In genomic region chr10:42297954-42298353, GRCm38 (mm10) we compare ENCODE assay signal across 12 mouse cellular contexts. TPM values are rescaled to one million over a fixed set of nuclear protein-coding genes. Genes with fewer than 3 reads are reported as not detected.
A peak's percentile ranks its signal among the peaks of the same experiment; 100 is the strongest.
DNase-seq lines count a peak whose midpoint lies in the region; ATAC-seq and TF ChIP-seq lines count a peak whose summit lies in the region.
"Had no signal": no experiment of that assay in that cellular context is flagged by ENCODE, and none has a peak within 500 bp of the region (broad histone marks: within the 10 kb centered on the region; RNA-seq: fewer than 3 reads in every experiment).

No protein-coding gene starts in this region.

- no peaks in the 10 kb centered on the region for H3K36me3 ChIP-seq in liver, embryonic 14.5 days (replicated peaks; ENCODE audit: control insufficient read depth, insufficient read depth, low read depth)
- H3K36me3 ChIP-seq: forebrain, embryonic 15.5 days; limb, embryonic 13.5 days had no signal

- TF ChIP-seq EP300 in liver, embryonic 14.5 days (IDR thresholded peaks at IDR 0.05; ENCODE audit: low read depth): no peak

- H3K4me1 ChIP-seq in liver, embryonic 14.5 days (replicated peaks; ENCODE audit: control insufficient read depth in 2 of 2, insufficient read depth in 2 of 2, low read length in 1 of 2): peaks cover 7 to 18% of the 10 kb centered on the region in 2 experiments
- H3K4me1 ChIP-seq: forebrain, embryonic 15.5 days had no signal

- no peak for DNase-seq in layer of hippocampus, adult 2 months (ENCODE audit: low spot score in 2 of 2)
- DNase-seq in layer of hippocampus, adult 11-12 months (ENCODE audit: low spot score): no peak
- DNase-seq in B cell, adult 2 months: peak; percentile 34 to 45
- DNase-seq in ES-CJ7 (ENCODE audit: low read depth, low spot score): peak; percentile 51
- DNase-seq in liver, embryonic 14.5 days (ENCODE audit: low read depth in 3 of 3, low spot score in 3 of 3): no peak
- DNase-seq in right cerebral cortex, postnatal 10 days (ENCODE audit: low spot score in 2 of 2): no peak
- DNase-seq: cerebellum, adult 9-11 months; heart, postnatal 10 days had no signal

- H3K9ac ChIP-seq in liver, embryonic 14.5 days (replicated peaks): no peak overlapping the region
- H3K9ac ChIP-seq: forebrain, embryonic 15.5 days; limb, embryonic 13.5 days had no signal

- TF ChIP-seq CTCF in layer of hippocampus, adult 2 months (conservative IDR thresholded peaks at IDR 0.05): peak; percentile 56
- TF ChIP-seq CTCF in liver, embryonic 14.5 days (IDR thresholded peaks at IDR 0.05; ENCODE audit: low read depth): peak; percentile 78

- WGBS in liver, embryonic 14.5 days (ENCODE audit: insufficient replicate concordance): 37% methylated on average over 1 of the region's 1 CpGs

- H3K4me2 ChIP-seq in liver, embryonic 14.5 days (ENCODE audit: low read depth): no peak overlapping the region
- H3K4me2 ChIP-seq: forebrain, embryonic 15.5 days; limb, embryonic 13.5 days had no signal

- ATAC-seq in liver, embryonic 14.5 days (ENCODE audit: insufficient read depth): no peak
- ATAC-seq in megakaryocyte progenitor cell, adult 5-6 weeks (replicated peaks; ENCODE audit: poor library complexity): no peak
- ATAC-seq: forebrain, embryonic 15.5 days had no signal

- no peaks in the 10 kb centered on the region for H3K27me3 ChIP-seq in liver, embryonic 14.5 days (ENCODE audit: control insufficient read depth, insufficient read depth, low read length)
- H3K27me3 ChIP-seq: forebrain, embryonic 15.5 days; limb, embryonic 13.5 days had no signal

- no peak overlapping the region for H3K4me3 ChIP-seq in layer of hippocampus, adult 2 months
- no peak overlapping the region for H3K4me3 ChIP-seq in liver, embryonic 14.5 days (ENCODE audit: insufficient read depth in 1 of 2, low read depth in 2 of 2, low read length in 2 of 2)
- H3K4me3 ChIP-seq: forebrain, embryonic 15.5 days; limb, embryonic 13.5 days; megakaryocyte, embryonic 14.5 days had no signal

- no peaks in the 10 kb centered on the region for H3K9me3 ChIP-seq in liver, embryonic 14.5 days (ENCODE audit: control insufficient read depth, low read length)
- H3K9me3 ChIP-seq: forebrain, embryonic 15.5 days; megakaryocyte, embryonic 14.5 days had no signal

- no peak overlapping the region for H3K27ac ChIP-seq in layer of hippocampus, adult 2 months
- no peak overlapping the region for H3K27ac ChIP-seq in liver, embryonic 14.5 days
- H3K27ac ChIP-seq: forebrain, embryonic 15.5 days; limb, embryonic 13.5 days had no signal

RNA-seq across cellular contexts. Expression of gene Foxo3, which starts 21.4 kb away (rescaled TPM):
- total RNA-seq in layer of hippocampus, adult 2 months (2021): 10 to 100 TPM; 47.5 to 53.2 TPM
- 15.6 and 15.9 TPM in 2 replicates for polyA plus RNA-seq in liver, embryonic 14.5 days (2012; rRNA removed)
- polyA plus RNA-seq in liver, embryonic 14.5 days (2014; fragmentation: Nextera tagmentation; extraction: Ambion mirVana): 17.6 and 19.3 TPM in 2 replicates
- 19.9 and 23.7 TPM in 2 replicates for total RNA-seq in megakaryocyte progenitor cell, adult 5-6 weeks (2015)
- 20.1 and 22.8 TPM in 2 replicates for total RNA-seq in megakaryocyte progenitor cell, adult 5-6 weeks (2017)

Comparison
In these comparisons a context has a peak if more than half of its experiments do, and no peak if none do; other contexts are left out.
1. DNase-seq: peak in B cell, adult 2 months (2 of 2) and ES-CJ7 (single experiment); none in layer of hippocampus, adult 2 months (0 of 2), layer of hippocampus, adult 11-12 months (single experiment), liver, embryonic 14.5 days (0 of 3) and right cerebral cortex, postnatal 10 days (0 of 2).